Mouse (Mus musculus) leukemia stem cell, adult 10-12 weeks (primary cell): ENCODE results near the gene Gm10147. TPM values are rescaled to one million over a fixed set of nuclear protein-coding genes. Genes with fewer than 3 reads are reported as not detected.

Source experiments
- polyA plus RNA-seq: library from polyadenylated mRNA; stranded (reverse); fragments of >175 nt; gene quantifications from 2 replicates; pipeline ENCODE4 v1.2.3, GENCODE M21; 2012; ENCODE audit warnings: low replicate concordance

The Gm10147 gene
- not detected in 2 replicates for polyA plus RNA-seq

DNA sequence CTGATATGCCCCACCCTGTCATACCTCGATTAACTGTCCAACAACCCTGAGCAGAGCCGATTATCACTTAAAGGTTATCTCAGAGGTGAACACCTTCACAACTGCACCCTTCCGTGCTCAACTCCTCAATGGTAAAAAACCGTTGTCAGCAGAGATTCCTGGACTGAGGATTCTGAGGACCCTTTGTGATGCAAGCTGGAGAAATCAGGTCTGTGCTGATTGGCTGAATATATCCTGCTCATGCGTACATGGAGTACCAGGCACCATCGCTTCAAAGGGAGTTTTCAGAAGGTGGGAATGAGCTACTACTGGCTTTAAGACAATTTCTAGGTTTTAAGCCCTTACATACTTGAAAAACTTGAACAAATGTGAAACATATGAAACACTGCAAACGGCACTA lies at the start of gene Gm10147:
TSS of gene Gm10147 (minus strand) at position 101 of the 400 bp plus-strand sequence.

